Mouse (Mus musculus) left cerebral cortex, adult 9 months (tissue): ENCODE results near the gene Pnp.
"Not testable (repeated sequence)": the region's sequence is repeated elsewhere in the genome, so short reads cannot be mapped to it uniquely, and the experiment has no call there.

ENCODE experiments used
- DNase-seq, 2 experiments: peaks; one replicate each; pipeline ENCODE4 v3.0.0; 2022; ENCODE audit warnings: low spot score in 2 of 2

Pnp gene

DNA sequence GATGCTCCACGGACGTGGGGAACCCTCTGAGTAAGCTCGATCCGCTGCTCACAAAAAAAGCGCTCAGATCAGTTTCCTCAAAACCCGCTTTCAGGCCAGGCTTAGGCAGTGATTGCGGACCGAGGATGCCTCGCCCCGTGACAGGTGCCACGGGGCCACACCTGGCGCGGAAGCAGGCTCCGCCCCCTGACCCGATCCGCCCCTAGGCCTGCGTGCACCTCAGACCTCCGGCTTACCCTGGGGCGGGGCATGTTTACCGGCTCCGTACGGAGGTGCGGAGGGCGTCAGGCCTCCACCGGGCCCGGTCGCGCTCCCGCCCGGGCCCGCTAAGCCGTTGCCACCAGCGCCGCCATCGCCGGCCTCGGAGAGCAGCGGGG lies 517 bp upstream of the Pnp start:
- peak in 1 of 2 experiments; percentile 60 for DNase-seq

DNA sequence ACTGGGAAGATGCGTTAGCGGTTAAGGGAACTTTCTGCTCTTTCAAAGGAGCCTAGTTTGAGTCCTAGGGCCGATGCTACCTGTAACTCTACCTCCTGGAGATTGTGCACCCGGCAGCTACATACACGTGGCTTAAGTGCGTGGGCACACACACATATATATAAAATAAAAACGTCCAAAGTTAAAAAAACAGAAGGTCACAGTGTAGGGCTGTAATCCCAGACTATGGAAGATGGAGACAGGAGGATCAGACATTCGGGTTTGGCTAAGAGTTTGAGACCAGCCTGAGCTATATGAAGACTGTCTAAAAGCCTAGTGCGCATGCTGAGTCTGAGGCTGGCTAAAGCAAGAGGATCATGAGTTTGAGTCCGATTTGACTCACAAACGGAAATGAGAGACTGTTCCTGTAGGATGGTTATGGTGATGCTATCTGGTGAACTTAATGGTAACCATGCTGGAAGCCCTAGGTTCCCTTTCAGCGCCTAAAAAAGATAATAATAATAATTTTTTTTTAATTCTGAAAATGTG lies 675 bp downstream of the Pnp start:
- no peak for DNase-seq

DNA sequence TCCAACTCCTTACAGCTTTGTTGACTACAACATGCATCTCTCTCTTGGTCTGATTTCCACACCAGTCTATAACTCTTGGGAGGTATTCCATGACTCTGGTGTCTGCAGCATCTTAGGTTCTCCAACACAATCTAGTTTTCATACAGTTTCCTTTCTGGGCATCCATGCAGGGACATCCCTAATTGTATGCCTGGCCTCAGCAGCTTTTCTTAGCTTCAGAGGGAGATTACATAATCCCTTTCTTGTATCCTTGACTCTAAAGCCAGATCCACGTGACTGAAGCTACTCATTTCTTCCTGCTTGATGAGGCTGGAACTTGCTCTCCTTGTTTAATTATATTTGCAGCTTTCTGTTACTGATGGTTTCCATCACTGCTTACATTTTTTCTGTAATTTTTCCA lies 5.8 kb downstream of the Pnp start:
- no peak for DNase-seq

DNA sequence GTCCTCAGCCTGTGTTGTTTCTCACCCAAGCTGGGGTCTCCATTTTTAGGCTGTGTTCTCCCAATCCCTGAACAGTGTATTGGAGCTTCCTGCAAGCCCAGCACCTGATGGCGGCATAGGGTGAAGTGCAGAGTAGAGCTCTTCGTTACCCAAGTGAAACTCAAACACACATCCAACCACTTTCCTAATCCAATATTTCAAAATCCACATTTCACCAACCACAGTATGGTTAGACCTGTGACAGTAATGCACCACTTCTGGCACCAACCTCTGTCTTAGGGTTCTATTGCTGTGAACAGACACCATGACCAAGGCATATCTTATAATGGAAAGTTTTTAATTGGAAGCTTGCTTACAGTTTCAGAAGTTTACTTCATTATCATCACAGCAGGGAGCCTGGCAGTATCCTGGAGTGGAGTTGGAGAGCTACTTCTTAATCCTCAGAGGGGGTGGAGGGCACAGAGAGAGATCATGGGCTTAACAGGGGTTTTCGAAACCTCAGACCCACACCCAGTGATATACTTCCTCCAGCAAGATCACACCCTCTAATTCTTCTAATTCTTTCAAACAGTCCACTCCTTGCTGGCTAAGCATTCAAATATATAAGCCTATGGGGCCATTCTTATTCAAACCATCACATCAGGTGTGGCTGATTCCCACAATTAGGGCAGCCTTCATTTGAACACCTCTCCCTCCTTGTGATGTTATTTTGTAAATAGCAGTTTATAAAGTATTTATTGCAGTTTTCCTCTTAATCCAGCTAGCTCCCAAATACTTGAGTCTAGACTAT lies 7.4 kb downstream of the Pnp start:
- no peak for DNase-seq

DNA sequence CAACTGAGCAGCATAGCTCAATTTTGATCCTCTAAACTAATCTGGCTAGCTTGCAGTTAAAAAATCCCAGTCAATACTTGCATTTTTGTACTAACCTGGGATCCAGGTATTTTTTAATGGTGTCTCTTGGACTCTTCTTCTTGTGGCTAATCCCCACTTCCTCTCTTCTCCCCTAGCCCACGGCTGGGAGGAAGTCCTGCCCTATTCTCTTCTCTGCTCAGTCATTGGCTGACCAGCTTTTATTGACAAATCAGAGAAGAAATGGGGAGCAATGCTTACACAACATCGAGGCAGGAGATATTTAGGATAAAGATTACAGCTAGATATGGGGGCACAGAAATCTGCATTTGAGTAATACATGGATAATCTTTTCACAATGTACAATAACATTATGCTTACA lies 8.1 kb downstream of the Pnp start:
- DNase-seq: no peak

DNA sequence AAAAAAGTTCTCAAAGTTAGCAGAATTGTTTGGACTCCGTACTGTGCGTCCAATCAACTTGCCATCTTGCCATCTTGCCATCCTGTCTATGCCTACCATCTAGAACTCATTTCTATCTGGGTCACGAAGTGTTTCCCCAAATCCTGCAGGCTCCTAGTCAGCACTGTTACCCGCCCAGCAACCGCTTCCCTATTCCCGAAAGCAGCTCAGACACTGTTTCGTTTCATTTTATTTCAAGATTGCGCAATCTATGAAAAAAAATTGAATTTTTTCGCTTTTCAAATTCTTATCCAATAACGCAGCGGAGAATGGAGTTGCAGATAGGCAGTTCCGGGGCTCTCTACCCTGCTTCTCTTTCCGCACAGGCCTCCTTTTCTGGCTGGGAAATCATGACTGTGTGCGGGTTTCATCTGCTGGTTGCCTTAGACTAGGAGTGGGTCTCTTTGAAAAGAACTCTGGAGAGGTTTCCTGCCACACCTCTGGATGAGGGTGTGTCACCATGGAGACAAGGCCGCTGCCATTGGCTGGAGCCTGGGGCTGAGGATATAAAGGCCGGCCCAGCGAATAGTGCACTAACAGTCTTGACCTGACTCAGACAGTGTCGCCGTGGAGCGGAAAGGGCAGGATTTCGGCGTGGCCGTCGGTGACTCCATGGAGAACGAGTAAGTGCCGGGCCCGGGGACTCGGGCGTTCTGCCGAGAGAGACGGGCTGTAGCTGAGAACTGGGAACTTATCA lies 13.2 kb downstream of the Pnp start, which contains the start of gene Gm49342:
TSS of gene Gm49342 (plus strand) at position 586 of the 736 bp plus-strand sequence.
- DNase-seq: peak; percentile 79 to 92

DNA sequence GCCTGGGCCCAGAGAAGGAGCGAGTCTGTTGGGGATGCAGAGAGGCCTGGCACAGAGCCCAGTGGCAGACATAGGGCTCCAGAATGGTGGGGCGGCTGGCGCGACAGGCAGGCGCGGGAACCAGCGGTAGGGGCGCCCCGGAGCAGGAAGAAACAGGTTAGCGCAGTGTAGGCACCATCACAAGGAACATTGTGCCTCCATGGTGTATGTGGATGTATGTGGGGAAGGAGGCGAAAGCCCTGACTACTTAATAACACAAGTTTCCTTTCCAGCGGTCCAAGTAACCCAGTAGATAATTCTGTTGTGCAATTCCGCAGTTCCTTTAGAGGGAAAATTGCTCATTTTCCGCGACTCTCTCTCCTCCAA lies 13.8 kb downstream of the Pnp start:
- not testable (repeated sequence) for DNase-seq

DNA sequence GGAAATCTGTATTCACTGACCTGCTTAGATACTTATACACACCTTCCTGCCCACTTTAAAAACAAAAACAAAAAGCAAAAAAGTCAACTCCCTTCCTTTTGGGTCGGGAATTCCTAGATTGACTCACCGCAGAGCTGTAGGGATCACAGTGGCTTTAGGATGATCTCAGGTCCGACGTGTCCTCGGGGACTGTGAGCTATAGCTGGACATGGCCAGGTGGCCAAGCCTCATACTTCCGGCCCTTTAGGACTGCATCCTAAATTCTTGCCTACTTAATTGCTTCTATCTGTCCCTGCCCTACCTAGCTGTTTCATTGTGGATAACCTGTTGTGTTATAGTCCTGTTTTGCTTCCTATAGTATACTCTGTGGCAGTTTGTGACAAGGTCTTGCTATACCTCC lies 14.2 kb downstream of the Pnp start:
- DNase-seq: not testable (repeated sequence)

DNA sequence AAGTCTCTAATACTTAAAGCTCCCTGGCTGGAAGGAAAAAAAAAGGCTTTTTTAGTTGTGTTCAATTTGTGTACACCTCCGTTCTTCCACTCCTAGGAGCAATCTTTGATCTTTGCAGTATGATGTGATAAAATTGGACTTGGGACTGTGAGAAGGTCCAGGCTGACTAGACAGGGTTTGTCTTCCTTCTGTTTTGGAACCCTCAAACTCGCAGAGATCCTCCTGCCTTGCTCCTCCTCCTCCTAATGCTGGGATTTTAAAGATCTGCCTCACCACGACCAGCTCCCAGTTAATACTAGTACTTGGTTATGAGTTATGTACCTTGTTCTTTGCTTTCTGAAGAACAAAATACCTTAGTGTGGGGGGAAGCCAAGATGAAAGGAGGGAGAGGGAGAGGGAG lies 14.6 kb downstream of the Pnp start:
- not testable (repeated sequence) for DNase-seq

DNA sequence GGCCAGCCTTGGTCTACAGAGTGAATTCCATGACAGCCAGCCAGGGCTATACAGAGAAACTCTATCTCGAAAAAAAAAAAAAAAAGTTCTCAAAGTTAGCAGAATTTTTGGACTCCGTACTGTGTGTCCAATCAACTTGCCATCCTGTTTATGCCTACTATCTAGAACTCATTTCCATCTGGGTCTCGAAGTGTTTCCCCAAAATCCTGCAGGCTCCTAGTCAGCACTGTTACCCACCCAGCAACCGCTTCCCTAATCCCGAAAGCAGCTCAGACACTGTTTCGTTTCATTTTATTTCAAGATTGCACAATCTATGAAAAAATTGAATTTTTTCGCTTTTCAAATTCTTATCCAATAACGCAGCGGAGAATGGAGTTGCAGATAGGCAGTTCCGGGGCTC lies 24.6 kb downstream of the Pnp start:
- DNase-seq: no peak

DNA sequence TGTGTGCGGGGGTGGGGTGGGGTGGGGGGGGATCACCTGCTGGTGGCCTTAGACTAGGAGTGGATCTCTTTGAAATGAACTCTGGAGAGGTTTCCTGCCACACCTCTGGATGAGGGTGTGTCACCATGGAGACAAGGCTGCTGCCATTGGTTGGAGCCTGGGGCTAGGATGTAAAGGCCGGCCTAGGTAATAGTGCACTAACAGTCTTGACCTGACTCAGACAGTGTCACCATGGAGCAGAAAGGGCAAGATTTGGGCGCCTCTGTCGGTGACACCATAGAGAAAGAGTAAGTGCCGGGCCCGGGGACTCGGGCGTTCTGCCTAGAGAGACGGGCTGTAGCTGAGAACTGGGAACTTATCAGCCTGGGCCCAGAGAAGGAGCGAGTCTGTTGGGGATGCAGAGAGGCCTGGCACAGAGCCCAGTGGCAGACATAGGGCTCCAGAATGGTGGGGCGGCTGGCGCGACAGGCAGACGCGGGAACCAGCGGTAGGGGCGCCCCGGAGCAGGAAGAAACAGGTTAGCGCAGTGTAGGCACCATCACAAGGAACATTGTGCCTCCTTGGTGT lies 25.1 kb downstream of the Pnp start, which contains the start of gene Pnp2:
TSS of gene Pnp2 (plus strand) at position 51 of the 567 bp plus-strand sequence.
- DNase-seq: peak in 1 of 2 experiments; percentile 55

DNA sequence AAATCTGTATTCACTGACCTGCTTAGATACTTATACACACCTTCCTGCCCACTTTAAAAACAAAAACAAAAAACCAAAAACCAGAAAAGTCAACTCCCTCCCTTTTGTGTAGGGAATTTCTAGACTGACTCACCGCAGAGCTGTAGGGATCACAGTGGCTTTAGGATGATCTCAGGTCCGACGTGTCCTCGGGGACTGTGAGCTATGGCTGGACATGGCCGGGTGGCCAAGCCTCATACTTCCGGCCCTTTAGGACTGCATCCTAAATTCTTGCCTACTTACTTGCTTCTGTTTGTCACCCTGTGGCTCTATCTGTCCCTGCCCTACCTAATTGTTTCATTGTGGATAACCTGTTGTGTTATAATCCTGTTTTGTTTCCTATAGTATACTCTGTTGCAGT lies 25.8 kb downstream of the Pnp start:
- DNase-seq: not testable (repeated sequence)

DNA sequence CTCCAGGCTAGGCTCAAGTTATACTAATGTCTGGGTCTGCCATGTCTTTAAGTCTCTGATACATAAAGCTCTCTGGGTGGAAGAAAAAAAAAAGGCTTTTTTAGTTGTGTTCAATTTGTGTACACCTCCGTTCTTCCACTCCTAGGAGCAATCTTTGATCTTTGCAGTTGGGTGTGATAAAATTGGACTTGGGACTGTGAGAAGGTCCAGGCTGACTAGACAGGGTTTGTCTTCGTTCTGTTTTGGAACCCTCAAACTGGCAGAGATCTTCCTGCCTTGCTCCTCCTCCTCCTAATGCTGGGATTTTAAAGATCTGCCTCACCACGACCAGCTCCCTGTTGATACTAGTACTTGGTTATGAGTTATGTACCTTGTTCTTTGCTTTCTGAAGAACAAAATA lies 26.3 kb downstream of the Pnp start:
- DNase-seq: not testable (repeated sequence)

DNA sequence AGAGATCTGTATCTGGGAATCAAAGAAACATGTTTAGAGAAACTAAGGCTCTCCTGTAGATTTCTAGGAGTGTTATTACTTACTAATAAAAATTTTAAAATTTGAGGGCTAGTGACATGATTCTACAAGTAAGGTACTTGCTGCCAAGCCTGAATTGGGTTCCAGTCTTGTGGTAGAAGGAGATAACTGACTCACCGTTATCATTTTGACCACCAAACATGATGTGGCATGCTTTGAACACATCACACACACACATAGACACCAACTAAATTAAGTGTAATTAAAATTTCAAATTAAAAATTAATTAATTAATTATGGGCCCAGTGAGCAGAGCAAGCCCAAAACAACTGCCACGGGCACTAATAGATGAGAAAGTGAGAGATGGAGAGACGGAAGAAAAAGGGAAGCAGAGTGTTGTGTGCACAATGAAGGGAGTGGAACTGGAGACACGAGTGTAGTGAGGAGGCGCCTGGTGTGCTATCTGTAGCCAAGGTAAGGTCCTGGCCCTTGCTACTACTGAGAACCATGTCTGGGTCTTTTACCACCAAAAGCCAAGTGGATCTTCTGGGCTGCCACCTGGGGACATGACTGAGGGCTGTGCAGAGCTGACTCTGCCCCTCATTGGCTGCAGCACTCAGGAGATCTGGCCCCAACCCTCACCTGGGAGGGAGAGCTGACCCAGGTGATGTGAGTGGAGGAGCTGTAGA lies 27.6 kb downstream of the Pnp start:
- not testable (repeated sequence) for DNase-seq

DNA sequence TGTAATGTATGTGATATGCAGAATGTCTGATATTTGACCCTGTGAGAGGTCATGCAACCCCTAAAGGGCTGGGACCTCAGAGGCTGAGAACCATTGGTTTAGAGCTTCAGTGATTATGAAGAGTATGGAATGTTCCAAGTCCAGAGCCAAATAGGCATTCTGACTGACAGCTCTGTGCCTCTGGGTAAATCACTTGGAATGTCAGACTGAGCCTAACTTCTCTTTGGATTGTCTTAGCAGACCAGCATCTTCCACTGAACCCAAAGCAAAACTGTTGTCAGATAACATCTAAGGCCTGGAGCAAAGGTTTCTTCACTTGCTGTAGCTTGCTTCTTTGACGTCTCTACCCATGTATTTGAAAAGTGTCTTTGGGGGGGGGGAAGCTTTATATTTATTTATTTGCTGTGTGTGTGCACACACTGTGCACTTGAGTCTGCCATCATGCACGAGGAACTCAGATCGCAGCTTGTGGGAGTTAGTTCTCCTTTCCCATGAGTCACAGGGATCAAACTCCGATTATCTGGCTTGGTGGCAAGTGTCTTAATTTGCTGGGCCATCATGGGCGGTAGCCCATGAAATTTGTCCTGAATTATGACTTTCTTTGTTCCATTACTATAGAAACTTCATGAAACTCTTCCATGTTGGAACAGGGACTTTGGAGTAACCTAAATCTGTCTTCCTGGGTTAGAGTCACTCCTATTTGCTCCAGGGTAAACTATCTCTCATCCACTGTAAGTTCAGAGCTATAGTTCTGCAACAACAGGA lies 37.5 kb downstream of the Pnp start:
- no peak for DNase-seq

DNA sequence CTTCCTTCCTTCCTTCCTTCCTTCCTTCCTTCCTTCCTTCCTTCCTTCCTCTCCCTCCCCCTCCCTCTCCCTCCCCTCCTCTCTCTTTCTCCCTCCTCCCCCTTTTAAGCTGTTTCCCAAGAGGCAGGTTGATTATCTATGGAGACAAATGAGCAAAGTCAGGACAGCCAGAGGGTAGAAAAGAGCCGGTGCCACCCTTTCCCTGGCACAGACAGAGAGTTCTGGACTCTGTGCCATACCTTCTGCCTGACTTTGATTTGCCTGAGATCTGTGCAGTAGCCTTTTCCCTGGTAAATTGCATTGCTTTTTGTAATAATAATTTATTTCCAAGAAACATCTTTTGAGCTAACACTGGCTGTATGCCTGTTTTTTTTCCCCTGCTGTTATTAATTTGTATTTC lies 38.2 kb downstream of the Pnp start:
- DNase-seq: no peak

DNA sequence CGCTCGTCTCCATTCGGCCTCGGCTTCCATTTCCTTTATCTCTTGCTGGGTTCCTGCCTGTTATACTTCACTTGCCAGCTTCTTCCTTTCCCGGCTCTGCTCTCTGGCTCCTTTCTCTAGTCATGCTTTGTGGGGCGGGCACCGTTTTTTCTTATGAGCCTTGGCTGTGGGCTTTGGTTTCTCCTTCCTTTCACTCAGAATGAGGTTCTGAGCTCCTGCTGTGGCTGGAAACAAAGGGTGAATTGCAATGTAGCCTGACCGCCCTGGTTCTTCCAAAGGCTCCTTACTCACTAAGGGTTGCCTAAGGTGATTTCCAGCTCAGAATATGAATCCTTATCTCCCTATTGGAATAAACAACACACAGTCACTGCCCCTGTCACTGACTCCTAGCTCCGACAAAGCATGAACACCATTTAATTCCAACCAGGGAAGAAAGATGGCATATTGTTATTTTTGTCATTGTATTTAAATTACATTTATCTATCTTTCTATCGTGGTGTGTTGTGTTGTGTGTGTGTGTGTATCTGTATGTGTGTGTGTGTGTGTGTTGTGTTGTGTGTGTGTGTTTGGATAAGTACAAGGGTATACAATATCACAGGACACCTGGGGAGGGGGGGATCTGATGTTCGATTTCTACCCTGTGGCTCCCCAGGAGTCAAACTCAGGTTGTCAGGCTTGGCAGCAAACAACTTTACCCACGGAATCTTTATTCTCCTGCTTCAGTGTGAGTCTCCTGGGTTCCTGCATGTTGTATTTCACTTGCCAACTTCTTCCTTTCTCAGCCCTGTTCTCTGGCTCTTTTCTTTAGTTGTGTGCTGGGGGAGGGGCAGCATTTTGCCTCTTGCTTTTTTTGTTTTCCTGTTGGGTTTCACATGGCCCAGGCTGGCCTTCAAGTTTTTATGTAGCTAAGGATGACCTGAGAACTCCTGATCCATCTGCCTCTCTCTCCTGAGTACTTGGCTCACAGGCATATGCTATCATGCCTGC lies 39.0 kb downstream of the Pnp start:
- peak; percentile 19 to 38 for DNase-seq

DNA sequence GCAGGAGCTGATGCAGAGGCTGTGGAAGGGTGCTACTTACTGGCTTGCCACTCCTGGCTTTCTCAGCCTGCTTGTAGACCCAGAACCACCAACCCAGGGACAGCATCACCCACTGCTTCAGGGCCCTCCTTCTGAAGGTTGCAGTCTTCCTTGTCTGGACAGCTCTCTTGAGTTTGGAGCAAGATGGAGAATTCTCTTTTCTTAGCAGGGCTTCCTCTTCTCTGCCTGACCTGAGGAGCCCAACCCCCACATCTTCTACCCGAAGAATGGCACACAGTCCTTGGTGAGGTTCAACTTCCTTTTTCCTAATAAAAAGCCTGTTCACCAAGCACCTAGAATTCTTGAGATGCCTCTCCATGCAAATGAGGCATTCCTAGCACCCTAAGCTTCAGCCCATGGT lies 39.9 kb downstream of the Pnp start:
- DNase-seq: no peak

DNA sequence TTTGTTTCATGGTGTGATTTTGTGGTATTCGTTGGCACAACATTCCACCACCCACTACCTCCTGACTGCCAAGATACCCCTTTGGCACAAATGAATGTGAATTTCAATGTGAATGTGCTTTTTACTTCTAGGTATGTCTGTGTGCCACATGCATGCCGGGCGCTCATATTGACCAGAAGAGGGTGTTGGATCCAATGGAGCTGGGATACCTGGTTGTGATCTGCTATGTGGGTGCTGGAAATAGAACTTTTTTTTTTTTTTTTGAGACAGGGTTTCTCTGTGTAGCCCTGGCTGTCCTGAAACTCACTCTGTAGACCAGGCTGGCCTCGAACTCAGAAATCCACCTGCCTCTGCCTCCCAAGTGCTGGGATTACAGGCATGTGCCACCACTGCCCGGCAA lies 42.2 kb downstream of the Pnp start:
- not testable (repeated sequence) for DNase-seq

DNA sequence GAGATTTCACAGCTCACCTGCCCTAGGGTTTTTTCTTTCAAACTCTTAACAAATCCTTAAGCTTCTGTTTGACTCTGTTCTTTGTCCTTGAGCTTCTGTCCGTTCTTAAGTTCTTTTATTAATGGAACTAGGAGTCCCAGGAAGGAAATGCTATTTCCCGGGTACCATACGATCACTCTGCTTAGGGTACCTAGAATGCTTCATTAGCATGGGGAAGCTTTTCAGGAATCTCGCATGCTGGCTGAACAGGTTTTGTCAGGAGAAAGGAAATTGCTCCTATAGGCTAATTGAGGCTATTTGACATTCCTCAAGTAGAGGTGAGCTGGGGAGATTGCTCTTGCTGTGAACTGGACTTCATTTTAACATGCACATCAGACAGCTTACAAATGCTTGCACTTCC lies 42.8 kb downstream of the Pnp start:
- no peak for DNase-seq
